Mouse (Mus musculus) forebrain, embryonic 16.5 days (tissue): ENCODE data around the gene Aup1. TPM values are rescaled to one million over a fixed set of nuclear protein-coding genes. Genes with fewer than 3 reads are reported as not detected.

ENCODE experiments used
- ATAC-seq: fragments of 200-750 bp; cut with Nextera tagmentation; 2 replicates; pipeline ENCODE4 v1.8.0; 2017; ENCODE audit warnings: mild to moderate bottlenecking, moderate library complexity
- H3K27ac ChIP-seq: fragments of 300-500 bp; sonication (generic); 2 replicates; pipeline ENCODE4 v1.5.1; 2014; ENCODE audit warnings: low read length, control low read depth
- H3K27me3 ChIP-seq: fragments of 300-500 bp; sonication (generic); replicated peaks from 2 replicates; pipeline ENCODE4 v1.6.1; 2014; ENCODE audit warnings: low read length; ENCODE audit not compliant: control insufficient read depth, insufficient read depth
- H3K36me3 ChIP-seq: fragments of 300-500 bp; sonication (generic); 2 replicates; pipeline ENCODE4 v1.6.1; 2014; ENCODE audit not compliant: control insufficient read depth, insufficient read depth
- H3K4me1 ChIP-seq: fragments of 300-500 bp; sonication (generic); replicated peaks from 2 replicates; pipeline ENCODE4 v1.6.1; 2014; ENCODE audit warnings: low read length; ENCODE audit not compliant: control insufficient read depth, insufficient read depth
- H3K4me2 ChIP-seq: fragments of 300-500 bp; sonication (generic); 2 replicates; pipeline ENCODE4 v1.6.1; 2014; ENCODE audit warnings: mild to moderate bottlenecking, low read length, control low read depth
- H3K4me3 ChIP-seq: fragments of 300-500 bp; sonication (generic); replicated peaks from 2 replicates; pipeline ENCODE4 v1.5.1; 2014; ENCODE audit warnings: mild to moderate bottlenecking, low read length, control low read depth
- H3K9ac ChIP-seq: fragments of 300-500 bp; sonication (generic); replicated peaks from 2 replicates; pipeline ENCODE4 v1.6.1; 2014; ENCODE audit warnings: low read depth, low read length, control low read depth
- H3K9me3 ChIP-seq: fragments of 300-500 bp; sonication (generic); 2 replicates; pipeline ENCODE4 v1.6.1; 2016; ENCODE audit warnings: low read length; ENCODE audit not compliant: control insufficient read depth
- WGBS: fragments of 180-500 bp; shearing (Covaris S2); extraction: QIAGEN DNeasy Blood & Tissue Kit; methylation state at CpG from one replicate; pipeline ENCODE4 v1.1.7; 2014; 5-methylcytosine and 5-hydroxymethylcytosine counted together
- polyA plus RNA-seq: library from polyadenylated mRNA; unstranded; fragments of >200 nt; fragmentation: Nextera tagmentation; extraction: Ambion mirVana; gene quantifications from 2 replicates; pipeline ENCODE4 v1.2.1, GENCODE M21; 2015

The Aup1 gene
- polyA plus RNA-seq, 1 experiment from 2014 or later: 186 TPM

GRCm38 (mm10) chr6:83087205-83087925 lies 33.0 kb downstream of the Aup1 start:
- Histone ChIP-seq H3K4me1 (no peaks in the 10 kb centered on the region; the same call in 1 of the 2 replicates), H3K27ac (no peak overlapping the region), H3K9me3 (no peaks in the 10 kb centered on the region), H3K27me3 (peaks cover 64% of the 10 kb centered on the region), H3K36me3 (no peaks in the 10 kb centered on the region; the same call in 1 of the 2 replicates), H3K9ac (no peak overlapping the region), H3K4me2 (no peak overlapping the region), H3K4me3 (no peak overlapping the region)
- WGBS: under 1% methylated on average over 47 of the region's 47 CpGs
- ATAC-seq: no peak

GRCm38 (mm10) chr6:83087926-83088260 lies 33.6 kb downstream of the Aup1 start:
- no peak overlapping the region for H3K9ac ChIP-seq
- peaks cover 59% of the 10 kb centered on the region for H3K27me3 ChIP-seq
- H3K36me3 ChIP-seq: no peaks in the 10 kb centered on the region
- no peak overlapping the region for H3K4me3 ChIP-seq
- H3K4me2 ChIP-seq: no peak overlapping the region
- H3K9me3 ChIP-seq: no peaks in the 10 kb centered on the region
- no peaks in the 10 kb centered on the region; the same call in 1 of the 2 replicates for H3K4me1 ChIP-seq
- no peak for ATAC-seq
- no peak overlapping the region for H3K27ac ChIP-seq
- WGBS: 2% methylated on average over 9 of the region's 9 CpGs

- Histone ChIP-seq H3K9ac (no peak overlapping the region), H3K9me3 (no peaks in the 10 kb centered on the region), H3K27me3 (peaks cover 26% of the 10 kb centered on the region), H3K27ac (no peak overlapping the region), H3K4me1 (no peaks in the 10 kb centered on the region; the same call in 1 of the 2 replicates), H3K4me3 (no peak overlapping the region), H3K36me3 (no peaks in the 10 kb centered on the region), H3K4me2 (no peak overlapping the region)
- 41% methylated on average over 6 of the region's 6 CpGs for WGBS
- ATAC-seq: no peak
These were observed 38.3 kb downstream of the Aup1 start for GRCm38 (mm10) chr6:83092416-83093127.

GRCm38 (mm10) chr6:83095968-83096367 lies 41.6 kb downstream of the Aup1 start:
- 49% methylated on average over 6 of the region's 6 CpGs for WGBS

GRCm38 (mm10) chr6:83098411-83098810 lies 44.1 kb downstream of the Aup1 start:
- Histone ChIP-seq H3K27me3 (peaks cover 7% of the 10 kb centered on the region), H3K27ac (no peak overlapping the region), H3K4me1 (peaks cover 15% of the 10 kb centered on the region), H3K9me3 (no peaks in the 10 kb centered on the region), H3K4me3 (no peak overlapping the region), H3K9ac (no peak overlapping the region), H3K36me3 (no peaks in the 10 kb centered on the region), H3K4me2 (no peak overlapping the region)
- WGBS: 70% methylated on average over 2 of the region's 2 CpGs
- no peak for ATAC-seq

More at GRCm38 (mm10) chr6:83095968-83096367, 41.6 kb downstream of the Aup1 start:
- H3K4me1 ChIP-seq: no peaks in the 10 kb centered on the region
- no peaks in the 10 kb centered on the region for H3K36me3 ChIP-seq
- no peak overlapping the region for H3K4me2 ChIP-seq
- H3K9ac ChIP-seq: no peak overlapping the region
- no peak overlapping the region for H3K4me3 ChIP-seq
- ATAC-seq: no peak
- H3K9me3 ChIP-seq: no peaks in the 10 kb centered on the region
- H3K27ac ChIP-seq: no peak overlapping the region
- peaks cover 9% of the 10 kb centered on the region for H3K27me3 ChIP-seq

- ATAC-seq: peak; percentile 77
- peak within 1 kb of the TSS; percentile 80 for H3K27ac ChIP-seq
- peaks cover 7% of the 10 kb centered on the region for H3K27me3 ChIP-seq
- peak within 1 kb of the TSS; percentile 75 for H3K4me3 ChIP-seq
- H3K9me3 ChIP-seq: no peaks in the 10 kb centered on the region
- peak within 1 kb of the TSS; percentile 85 for H3K9ac ChIP-seq
- 1% methylated on average over 25 of the region's 25 CpGs for WGBS
- H3K4me2 ChIP-seq: peak within 1 kb of the TSS; percentile 98
- peaks cover 16% of the 10 kb centered on the region for H3K4me1 ChIP-seq
- no peaks in the 10 kb centered on the region for H3K36me3 ChIP-seq
These were observed 47.0 kb downstream of the Aup1 start, which contains the start of the genes Ccdc142 and Gm42688 for GRCm38 (mm10) chr6:83101316-83101687. TSS of gene Ccdc142 (plus strand) at chr6:83101601. TSS of gene Gm42688 (plus strand) at chr6:83101617.

GRCm38 (mm10) chr6:83101688-83102556 lies 47.6 kb downstream of the Aup1 start:
- under 1% methylated on average over 74 of the region's 74 CpGs for WGBS
- Histone ChIP-seq H3K27ac (peak overlapping the region; percentile 80), H3K4me1 (peaks cover 16% of the 10 kb centered on the region), H3K4me3 (peak overlapping the region; percentile 75), H3K9ac (peak overlapping the region; percentile 85), H3K9me3 (no peaks in the 10 kb centered on the region), H3K4me2 (peak overlapping the region; percentile 98), H3K36me3 (no peaks in the 10 kb centered on the region), H3K27me3 (peaks cover 7% of the 10 kb centered on the region; the same call in 1 of the 2 replicates)
- ATAC-seq: peak; percentile 73

GRCm38 (mm10) chr6:83103130-83103650 lies 48.9 kb downstream of the Aup1 start:
- Histone ChIP-seq H3K4me1 (peaks cover 23% of the 10 kb centered on the region), H3K9ac (peak overlapping the region; percentile 85), H3K27ac (no peak overlapping the region), H3K4me3 (peak overlapping the region; percentile 75), H3K4me2 (peak overlapping the region; percentile 98), H3K36me3 (no peaks in the 10 kb centered on the region), H3K9me3 (no peaks in the 10 kb centered on the region), H3K27me3 (peaks cover 7% of the 10 kb centered on the region; the same call in 1 of the 2 replicates)
- no peak for ATAC-seq
- WGBS: 40% methylated on average over 11 of the region's 11 CpGs
